Mouse (Mus musculus): ENCODE data around the gene Vwa3b.
A peak's percentile ranks its signal among the peaks of the same experiment; 100 is the strongest.

Gene Vwa3b

DNA sequence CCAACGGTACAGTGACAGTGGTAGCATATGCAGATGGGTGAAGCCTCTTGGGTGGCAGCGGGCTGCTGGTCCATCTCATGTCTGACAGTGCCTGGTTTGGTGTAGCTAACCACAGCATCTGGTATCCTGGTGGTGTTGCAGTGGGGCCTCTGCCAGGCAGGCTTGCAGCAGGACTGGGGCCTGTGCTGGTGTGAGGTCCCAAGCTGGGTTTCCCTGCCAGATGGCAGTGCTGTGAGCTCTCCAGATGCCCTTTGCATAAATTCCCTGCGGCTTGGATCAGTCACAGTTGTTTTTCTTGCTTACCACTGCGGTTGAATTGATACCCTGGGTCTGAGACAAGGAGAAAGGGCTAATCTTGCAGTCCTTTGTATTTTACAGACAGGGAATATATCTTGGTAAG, 95.9 kb downstream of the Vwa3b start:
- DNase-seq (ENCODE audit: low spot score in 2 of 2): no peak

DNA sequence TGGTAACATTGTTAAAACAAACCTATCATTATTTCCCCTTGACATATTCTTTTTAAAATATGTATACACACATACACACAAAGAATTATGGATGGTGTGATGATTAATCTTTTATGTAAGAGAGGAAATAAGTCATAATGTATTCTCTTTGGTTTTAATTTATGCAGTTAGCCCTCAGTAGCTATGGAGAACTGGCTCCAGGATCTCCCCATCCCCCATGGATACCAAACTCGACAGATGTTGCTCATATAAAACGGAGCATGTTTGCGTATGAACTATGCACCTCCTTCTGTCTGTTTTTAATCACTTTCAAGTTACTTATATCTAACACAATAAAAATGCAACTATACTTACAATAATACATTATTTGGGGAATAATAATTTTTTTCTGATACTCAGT, 96.4 kb downstream of the Vwa3b start:
- no peak for DNase-seq (ENCODE audit: low spot score in 2 of 2)

DNA sequence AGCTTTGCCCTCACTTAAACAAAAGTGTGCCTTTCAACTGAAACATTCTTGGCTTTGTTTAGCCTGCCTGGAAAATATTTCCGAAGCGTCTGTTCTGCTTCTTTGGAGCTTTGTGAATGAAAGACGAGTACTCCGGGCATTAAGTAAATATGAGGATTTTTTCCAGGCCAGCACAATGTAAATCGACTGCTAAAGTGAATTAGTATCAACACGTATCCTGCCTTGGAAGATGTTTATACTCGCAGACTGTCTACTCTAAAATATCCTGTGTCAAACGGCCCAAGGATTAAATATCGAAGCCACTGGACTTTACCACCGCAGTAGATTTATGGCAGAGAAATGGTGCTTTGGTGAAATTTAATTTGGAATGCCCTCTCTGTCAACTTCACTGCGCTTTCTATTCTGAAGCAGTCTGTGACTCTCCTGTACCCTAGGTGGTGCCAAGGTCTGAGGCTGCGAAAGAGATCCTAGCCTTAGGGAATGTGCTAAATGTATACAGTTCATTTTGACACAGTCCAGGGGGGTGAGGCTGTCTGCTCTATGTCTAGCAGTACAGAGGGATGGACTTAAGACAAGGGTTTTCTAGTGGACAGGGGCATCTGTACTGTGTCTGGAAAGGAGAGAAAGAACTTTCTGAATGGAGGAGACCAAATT, 98.4 kb downstream of the Vwa3b start:
- DNase-seq (ENCODE audit: low spot score in 2 of 2): no peak

DNA sequence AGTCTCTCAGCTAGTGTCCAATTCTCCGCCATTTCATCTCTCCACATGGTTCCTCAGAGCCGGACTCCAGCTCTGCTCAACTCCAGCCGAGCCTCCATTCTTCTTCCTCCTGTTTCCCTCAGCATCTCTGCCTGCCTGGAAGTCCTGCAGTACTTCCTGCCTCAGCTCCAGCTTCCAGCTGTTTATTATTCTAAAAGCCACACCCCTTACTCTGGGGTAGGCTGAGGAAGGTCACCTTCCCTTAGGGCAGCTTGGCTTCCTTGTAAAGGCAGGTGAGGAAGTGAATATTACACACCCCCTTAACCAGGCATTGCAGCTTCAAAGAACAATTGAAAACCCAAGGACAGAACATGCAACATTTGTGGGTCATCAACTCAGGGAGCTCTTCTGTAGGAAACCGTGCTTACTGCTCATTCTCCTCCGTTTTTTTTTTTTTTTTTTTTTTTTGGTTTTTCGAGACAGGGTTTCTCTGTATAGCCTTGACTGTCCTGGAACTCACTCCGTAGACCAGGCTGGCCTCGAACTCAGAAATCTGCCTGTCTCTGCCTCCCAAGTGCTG, 103.7 kb downstream of the Vwa3b start:
- DNase-seq (ENCODE audit: low spot score in 2 of 2): no peak

DNA sequence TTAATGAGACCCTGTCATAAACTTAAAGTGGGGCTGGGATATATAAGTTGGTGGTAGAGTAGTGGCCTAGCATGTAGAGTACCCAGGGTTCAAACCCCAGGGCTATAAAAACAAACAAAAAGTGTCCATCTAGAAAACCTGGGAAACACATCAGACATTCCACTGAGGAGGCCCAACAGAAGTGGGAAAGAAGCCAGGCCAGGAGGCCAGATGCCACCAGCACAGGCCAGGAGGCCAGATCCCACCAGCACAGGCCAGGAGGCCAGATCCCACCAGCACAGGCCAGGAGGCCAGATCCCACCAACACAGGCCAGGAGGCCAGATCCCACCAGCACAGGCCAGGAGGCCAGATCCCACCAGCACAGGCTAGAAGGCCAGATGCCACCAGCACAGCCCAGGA, 104.8 kb downstream of the Vwa3b start:
- DNase-seq (ENCODE audit: low spot score in 2 of 2): no peak

DNA sequence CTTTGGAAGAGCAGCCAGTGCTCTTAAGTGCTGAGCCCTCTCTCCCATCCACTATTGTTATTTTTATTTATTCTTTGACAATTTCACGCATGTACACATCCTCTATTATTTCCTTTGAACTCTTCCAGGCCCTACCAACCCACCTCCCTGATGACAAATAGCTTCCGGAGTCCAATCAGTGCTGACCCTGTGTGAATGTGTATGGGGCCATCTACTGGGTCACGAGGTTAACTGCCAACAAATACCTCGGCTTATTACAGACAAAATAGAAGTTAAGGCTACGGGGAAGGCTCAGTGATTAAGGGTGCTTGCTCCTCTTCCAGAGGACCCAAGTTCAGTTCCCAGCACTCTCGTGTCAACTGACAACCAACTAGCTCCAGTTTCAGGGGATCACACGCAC, 106.0 kb downstream of the Vwa3b start:
- no peak for DNase-seq (ENCODE audit: low spot score in 2 of 2)

DNA sequence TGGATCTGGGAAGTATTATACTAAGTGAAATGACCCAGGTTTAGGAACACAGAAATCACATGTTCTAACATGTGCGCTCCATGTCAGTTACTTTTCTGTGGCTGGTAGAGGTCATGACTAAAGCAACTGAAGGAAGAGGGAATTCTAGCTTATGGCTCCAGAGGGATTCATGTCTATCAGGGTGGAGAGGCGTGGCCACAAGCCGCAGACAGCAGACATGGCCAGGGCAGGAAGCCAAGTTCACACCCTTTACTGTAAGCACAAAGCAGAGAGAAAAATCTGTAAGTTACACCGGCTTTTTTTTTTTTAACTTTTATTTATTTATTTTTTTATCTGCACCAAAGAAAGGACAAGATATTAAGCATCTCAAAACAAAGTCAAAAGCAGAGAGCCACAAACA, 119.6 kb downstream of the Vwa3b start:
- no peak for DNase-seq (ENCODE audit: low spot score in 2 of 2)

DNA sequence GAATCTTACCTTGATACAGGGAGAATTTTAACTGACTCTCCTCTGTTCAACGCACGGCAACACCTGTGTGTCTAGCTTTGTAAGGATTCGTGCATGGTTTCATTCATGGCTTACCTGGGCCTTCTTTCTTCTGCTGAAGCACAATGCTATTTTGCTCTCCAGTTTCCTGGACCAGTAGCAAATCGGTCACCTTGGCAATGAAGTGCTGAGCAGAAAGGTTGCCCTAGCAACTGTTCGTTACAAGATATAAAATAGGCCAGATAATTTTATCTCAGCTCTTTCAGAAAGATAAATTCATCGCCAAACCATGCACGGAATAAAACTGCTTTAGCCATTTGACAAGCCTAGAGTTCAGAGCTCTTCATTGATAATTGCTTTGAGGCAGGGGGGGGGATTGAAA, 123.5 kb downstream of the Vwa3b start:
- DNase-seq (ENCODE audit: low spot score in 2 of 2): no peak

DNA sequence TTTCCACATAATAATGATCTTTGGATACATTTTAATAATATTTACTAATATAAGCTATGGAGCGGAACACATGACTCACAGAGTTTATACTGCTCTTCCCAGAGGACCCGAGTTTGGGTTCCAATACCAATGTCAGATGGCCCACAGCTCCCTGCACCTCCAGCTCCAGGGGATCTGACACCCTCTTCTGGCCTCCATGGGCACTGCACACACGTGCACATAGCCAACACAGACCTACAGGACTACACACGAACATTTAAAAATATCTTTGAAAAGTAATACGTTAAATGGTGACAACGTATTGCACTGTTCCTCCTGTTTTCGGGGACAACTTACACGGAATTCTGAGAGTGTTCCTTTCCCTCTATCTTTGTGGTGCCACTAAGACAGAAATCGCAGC, 125.5 kb downstream of the Vwa3b start:
- DNase-seq (ENCODE audit: low spot score in 2 of 2): no peak

DNA sequence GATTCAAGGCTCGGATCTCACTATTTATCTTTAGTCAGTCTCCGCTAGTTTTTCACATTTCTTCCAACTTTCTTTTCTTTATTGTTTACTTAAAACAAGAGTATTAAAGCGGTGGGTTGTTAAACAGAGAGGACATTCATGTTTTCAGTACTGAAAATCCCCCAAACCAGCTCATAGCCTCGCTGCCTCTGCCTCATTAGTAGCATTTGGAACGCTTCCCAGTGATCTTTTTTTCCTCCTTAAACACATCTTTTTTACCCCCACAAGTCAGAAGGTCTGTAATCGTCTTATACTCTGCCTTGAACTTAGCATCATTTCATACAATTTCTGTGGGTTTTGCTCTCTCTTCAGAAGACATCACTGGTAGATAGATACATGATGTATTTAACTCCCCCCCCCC, 139.7 kb downstream of the Vwa3b start:
- DNase-seq (ENCODE audit: low spot score in 2 of 2): no peak

DNA sequence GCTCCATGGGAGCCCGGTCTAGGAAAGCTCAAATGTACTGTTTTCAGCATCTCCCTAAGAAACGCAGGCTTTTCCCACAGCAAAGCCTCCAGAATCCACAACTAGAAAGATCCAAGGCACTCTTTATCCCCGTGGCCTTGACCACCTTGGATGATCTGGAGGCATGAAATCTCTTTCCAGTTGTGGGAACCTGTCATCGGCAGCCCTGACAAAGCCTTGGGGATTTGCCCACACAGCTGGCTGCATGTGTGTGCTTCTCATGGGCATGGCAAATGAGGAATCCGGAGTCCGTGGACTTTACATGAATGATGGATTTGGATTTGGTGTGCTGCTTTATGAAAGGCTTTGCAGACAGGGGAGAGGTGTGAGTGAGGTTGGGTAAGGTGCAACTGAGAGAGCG, 141.5 kb downstream of the Vwa3b start:
- no peak for DNase-seq (ENCODE audit: low spot score in 2 of 2)

DNA sequence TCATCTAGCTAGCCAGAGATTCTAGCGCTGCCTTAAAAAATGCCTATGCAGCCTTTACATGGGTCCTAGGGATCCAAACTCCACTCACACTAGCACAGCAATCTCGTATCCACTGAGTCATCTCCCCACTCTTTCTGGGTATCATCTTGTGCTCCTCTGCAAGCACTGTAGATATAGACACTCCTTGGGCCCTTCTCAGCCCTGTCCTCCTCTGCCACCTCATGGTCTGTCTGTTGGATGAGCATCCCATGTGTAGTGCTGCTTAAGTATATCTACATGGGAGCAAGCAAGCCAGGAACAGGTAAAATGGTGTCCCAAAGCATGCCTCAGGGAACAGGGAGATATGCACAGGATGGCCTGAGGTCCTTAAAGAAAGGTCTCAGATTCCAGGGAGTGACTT, 151.5 kb downstream of the Vwa3b start:
- no peak for DNase-seq (ENCODE audit: low spot score in 2 of 2)

DNA sequence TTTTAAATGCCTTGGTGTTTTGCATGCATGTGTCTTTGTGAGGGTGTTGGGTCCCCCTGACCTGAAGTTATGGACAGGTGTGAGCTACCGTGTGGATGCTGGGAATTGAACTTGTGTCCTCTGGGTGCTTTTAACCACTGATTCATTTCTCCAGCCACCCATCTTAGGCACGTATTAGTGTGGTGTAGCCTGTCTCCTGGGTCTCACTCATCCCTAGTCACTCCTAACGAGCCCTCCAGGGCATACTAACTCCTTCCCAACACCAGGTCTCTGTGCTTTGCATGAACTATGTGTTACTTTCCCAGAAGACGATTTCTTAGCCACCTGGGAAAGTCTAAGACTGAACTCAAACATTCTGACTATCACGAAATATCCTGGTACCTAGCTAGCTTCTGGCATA, 153.5 kb downstream of the Vwa3b start:
- no peak for DNase-seq (ENCODE audit: low spot score in 2 of 2)

DNA sequence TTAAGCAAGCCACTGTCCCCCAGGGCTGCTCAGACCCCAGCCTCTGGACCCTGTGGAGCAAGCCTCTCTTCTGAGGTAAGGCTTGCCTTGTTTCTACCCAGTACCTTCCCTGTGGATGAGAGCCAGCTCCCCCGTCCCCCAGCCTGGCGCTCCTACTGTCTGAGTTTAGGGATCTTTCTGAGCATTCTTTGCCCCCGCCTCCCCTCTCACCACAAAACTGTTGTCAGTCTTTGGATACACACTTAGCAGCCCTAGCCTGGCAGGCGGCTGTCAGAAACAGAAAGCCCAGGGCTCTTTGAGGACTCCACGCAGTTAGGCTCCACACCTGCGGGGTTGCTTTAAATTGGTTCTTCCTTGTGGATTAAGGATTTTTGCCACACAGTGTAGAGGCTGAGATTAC, 160.7 kb downstream of the Vwa3b start:
- no peak for DNase-seq (ENCODE audit: low spot score in 2 of 2)

DNA sequence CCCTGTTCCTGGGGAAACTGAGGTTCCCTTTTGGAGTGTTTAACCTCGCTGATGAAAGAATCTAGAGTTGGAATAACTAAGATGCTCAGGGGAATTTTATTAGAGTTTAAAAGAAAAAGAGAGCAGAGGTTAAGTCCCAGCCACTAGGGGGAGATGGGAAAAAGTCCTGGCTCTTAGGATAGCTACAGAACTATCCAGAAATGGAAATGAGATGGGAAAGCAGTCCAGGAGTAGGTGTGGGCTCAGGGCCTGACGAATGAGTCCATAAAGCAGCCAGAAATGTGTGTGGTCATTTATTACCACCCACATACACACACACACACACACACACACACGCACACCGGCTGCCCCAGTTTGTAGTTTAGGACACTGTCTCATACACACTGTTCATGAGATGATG, 168.2 kb downstream of the Vwa3b start:
- no peak for DNase-seq (ENCODE audit: low spot score in 2 of 2)

DNA sequence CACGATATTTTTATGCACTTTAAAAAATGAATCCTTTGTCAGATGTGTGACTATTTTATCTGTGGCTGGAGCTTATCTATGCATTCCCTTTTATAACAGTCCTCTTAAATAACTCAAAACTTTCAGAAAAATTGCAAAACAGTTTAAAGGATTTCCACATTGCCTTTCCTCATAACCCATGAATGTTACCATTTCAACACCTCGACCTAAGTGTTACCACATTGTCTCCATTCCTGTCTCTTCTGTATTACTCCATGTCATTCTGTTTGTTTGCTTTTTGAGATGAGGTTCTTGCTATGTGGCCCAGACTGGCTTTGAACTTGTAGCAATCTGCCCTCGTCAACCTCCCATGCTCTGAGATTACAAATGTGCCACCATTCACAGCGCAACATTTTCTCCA, 175.0 kb downstream of the Vwa3b start:
- DNase-seq (ENCODE audit: low spot score in 2 of 2): no peak

DNA sequence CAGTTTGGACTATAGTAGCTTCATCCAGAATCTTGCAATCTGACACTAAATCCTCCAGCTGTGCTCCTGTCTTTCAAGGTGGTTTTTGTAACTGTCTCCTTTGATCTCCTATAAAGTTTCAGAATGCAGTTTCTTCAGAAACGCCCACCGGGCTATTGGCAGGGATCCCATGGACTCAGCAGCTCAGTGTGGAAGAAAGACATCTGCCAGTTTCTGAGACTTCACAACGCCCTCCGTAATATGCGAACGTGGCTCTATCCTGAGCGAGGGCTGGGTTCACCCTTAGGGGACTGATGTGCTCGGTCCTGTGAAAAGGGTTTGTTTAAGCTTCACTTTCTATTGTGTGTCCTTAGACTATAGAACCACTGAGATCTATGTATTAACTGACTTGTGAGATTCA, 181.3 kb downstream of the Vwa3b start:
- no peak for DNase-seq (ENCODE audit: low spot score in 2 of 2)

DNA sequence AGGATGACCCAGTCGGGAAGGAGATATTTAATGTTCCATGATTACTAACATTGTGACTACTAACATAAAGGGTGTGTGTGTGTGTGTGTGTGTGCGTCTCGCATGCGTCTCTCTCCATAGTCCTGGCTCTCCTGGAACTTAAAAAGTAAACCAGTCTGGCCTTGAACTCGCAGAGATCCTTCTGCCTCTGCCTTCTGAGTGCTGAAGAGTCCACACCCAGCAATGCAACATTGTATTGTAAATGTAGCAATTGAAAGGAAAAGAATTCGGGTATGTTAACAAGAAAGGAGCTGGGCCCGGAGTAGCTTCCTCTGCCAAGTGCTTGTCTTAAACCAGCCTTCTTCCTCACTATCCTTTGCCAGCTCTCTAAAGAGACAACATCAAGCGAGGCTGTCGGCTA, 186.0 kb downstream of the Vwa3b start:
- no peak for DNase-seq (ENCODE audit: low spot score in 2 of 2)

DNA sequence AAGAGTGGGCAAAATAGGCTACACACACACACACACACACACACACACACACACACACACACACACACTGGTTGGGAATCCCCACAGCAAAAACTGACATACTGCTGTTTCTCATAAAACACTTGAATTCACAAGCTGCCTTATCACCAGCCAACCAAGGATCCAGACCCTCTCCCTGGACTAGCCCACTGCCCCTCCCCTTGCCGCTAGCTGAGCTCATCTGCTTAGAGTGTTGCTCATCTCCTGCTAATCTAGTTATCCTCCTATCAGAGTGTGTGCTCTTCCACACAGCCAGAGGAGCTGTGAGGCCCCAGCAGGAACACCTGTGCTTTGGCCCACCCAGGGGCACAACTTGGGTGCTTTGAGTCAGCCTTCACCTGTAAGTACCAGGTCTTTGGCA, 187.7 kb downstream of the Vwa3b start, which contains the start of gene Cnga3:
Gene Cnga3, plus strand, starts transcription at position 291 of the 400 bp plus-strand sequence.
- DNase-seq (ENCODE audit: low spot score in 2 of 2): no peak

DNA sequence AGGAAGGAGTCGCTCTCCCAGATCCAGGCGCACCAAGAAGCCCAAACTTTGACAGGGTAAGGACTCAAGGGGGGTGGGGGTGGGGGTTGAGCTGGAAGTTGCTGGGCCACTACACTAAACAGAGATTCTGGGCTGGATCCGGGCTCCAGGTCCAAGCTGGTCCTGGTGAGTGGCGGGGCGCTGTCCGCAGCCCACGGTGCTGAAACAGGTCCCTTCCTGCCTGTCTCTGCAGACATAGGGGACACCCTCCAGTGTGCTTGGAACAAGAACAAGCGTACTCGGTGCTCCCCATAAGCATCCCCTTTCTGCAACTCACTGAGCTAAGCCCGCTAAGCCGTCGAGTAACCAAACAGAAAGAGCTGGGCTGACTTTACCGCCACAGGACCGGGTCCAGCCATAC, 192.0 kb downstream of the Vwa3b start:
- DNase-seq (ENCODE audit: low spot score in 2 of 2): peak in 1 of 2 experiments; percentile 19

DNA sequence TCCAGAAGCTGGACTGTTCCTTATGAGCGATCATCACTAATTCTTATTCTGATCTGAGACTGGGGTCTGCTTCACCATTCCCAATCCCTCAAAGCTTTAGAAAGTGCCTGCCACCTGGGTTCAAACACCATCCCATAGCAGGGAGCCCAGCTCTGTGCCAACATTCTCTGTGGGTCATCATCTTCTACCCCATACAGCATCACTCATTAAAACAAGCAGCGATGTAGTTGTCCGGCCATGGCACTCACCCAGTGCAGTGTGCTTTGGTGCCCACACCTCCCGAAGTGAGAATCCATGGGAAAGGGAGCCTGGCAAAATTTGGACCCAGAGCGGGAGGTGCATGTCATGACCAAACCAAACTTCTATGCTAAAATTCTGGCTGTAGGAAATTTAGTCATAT, 193.2 kb downstream of the Vwa3b start:
- no peak for DNase-seq (ENCODE audit: low spot score in 2 of 2)

DNA sequence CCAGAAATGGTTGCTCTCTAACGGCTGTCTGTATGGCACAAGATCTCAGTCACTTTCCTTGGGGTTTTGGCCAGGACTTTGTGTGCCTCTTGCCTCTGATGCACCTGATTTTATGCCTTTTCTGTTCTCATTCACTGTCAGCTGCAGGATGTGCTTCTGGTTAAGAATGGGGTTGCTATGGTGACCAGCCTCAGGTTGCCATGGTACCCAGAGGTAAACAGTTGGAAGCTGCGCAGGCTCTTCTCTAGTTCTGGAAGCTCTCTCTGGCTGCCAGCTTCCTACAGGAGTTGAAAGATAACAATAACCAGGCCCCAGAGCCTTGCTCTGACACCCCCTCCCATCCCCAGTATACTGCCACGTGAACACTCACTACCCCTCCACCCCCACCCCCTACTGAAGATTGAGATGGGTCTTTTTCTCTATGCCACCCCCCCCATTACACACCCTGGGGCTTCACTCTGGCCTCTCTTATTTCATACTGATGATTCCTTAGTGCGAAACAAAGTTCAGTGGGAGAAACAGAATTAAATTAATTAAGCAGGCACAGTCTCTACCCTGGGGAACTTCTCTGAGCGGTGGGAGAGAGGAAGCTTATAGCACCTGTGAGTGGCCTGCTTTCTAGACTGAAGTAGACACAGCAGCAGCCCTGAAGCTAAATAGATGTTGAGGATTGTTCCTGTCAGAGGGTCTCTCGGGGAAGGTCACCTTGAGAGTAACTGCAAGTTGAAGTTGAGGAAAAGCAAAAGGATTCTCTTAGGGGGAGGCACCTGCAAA, 193.9 kb downstream of the Vwa3b start:
- no peak for DNase-seq (ENCODE audit: low spot score in 2 of 2)

DNA sequence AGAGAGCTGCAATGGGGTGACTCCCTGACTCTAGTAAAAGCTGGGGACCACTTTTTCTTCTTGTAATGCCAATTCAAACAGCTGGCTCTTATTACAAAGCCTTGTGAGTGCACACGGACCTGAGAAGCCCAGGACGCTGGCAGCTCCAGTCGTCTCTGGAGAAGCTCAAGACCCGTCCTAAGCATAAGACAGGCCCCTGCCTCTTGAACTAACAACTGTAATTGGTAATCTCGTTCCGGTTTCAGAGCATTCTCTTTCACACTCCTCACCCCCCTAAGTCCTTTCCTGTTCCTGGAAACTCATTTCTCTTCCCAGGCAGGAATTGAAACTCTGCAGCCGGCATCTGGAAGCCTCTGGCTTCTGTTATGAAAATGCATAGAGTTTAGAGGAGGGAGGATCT, 195.6 kb downstream of the Vwa3b start:
- DNase-seq (ENCODE audit: low spot score in 2 of 2): no peak

Data from spleen, postnatal 14 days (tissue).